Mouse (Mus musculus) ovary, postnatal 10 days (tissue): ENCODE results near the gene Ninj2.
"Not testable (repeated sequence)": the region's sequence is repeated elsewhere in the genome, so short reads cannot be mapped to it uniquely, and the experiment has no call there.

Experiments
- DNase-seq: peaks from one replicate; pipeline ENCODE4 v3.0.0; 2022; ENCODE audit warnings: low spot score

Ninj2 gene

DNA sequence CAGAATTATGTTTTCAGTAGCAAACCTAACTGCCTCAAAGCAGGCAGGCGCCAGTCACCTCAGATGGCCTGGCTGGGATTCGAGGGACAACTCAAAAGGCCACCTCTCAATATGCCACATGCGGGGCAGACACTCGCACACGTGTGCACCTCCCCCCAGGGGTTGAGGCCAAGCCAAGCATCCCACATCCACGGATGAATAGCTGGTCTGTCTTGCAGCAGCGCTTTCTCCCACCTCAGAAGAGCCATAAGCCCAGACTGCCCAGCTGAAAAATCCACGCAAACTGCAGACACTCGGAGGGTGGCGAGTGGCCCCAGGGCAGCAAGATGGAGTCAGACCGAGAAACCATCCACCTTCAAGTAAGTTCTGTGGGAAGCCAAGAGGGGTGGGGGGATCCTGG, at the start of gene Ninj2:
Gene Ninj2 (plus strand): TSS at position 251 of the 400 bp plus-strand sequence.
- DNase-seq = no peak

DNA sequence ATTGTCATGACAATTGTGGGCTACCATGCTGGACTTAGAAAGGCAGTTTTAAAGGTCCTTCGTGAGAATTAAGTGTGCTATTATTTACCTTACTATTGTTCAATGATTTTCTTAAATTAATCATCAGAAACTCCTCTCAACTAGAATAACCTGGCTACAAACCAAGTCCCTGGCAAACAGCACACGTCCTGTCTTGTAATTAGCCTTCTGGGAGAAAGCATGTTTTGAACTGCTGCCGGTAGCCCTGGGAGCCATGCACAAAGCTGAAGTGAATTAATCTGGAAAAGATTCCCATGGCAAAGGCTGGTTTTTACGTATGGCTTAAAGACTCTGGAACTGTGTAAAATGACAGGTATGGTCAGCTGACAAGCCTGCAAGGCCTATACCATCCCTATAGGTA, 47.7 kb upstream of the Ninj2 start:
- no peak for DNase-seq

DNA sequence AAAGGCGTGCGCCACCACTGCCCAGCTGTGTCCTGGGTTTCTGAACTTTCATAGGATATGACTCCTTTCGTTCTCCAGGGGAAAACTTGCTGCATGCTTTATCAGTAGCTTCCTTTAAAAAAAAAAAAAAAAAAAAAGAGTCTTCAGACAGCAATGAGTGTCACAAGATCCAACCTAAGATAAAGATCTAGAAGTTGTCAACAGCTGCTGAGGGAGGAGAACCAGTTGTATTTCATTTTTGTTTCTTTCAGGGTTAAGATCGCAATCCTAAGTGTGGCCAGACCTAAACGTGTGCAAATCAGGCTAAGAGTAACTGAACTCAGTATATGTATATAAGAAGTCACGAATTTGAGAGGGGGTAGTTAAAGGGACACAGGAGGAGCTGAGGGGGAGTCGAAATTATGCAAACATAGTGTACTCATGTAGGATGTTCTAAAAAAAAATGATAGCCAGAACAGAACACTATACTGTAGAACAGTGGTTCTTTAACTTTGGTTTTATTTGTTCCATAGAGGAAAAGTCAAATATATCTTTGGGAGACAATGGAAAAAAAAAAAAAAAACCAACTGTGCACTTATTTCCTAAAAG, 45.4 kb upstream of the Ninj2 start:
- no peak for DNase-seq

DNA sequence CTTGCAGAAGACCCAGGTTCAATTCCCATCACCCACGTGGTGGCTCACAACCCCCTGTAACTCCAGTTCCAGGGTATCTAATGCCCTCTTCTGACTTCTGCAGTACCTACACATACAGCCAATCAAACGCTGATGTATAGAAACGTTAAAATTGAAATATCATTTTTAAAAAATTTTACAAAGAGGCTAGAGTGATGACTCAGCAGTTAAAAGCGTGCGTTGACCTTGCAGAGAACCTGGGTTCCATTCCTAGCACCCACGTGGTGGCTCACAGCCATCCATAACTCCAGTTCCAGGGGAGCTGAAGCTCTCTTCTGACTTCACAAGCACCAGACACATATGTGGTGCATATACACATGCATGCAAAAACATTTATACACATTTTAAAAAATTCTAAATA, 38.7 kb upstream of the Ninj2 start:
- no peak for DNase-seq

DNA sequence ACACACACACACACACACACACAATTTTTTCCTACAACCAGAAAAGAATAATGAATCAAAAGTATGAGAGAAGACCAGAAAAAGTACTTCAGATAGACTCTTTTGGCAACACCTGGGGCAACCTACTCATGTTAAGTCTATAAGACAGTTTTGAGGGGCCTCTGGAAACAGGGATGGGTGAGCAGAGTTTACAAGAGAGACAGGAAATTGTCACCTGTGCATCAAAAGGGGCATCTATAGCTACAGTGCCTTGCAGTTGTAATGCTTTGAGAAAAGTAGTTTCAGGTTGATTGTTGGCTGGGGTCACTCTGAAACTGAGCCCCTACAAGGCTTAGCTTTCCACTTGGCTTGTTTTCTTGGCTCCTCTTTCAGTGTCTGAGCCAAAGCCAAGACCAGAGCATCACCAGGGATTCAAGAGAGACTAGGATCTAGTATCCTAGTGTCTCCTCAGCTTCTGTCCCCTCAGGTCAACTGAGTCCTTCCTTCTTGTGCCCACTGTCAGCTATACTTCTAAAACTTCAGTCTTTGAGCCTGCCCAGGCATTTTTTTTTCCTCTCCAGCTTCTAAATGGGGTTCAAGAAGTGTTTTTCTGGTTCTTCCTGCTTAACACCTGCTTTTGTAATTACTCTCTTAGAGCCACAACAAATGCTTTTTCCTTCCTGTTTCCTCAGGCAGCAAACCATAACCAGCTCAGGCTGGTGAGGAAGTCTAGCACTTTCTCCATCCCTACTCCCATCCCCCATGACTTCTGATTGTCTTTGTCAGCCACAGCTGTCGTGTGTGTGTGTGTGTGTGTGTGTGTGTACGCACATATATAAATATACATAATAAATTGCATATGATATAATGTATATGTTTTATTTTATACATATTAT, 37.2 kb upstream of the Ninj2 start:
- DNase-seq = no peak

DNA sequence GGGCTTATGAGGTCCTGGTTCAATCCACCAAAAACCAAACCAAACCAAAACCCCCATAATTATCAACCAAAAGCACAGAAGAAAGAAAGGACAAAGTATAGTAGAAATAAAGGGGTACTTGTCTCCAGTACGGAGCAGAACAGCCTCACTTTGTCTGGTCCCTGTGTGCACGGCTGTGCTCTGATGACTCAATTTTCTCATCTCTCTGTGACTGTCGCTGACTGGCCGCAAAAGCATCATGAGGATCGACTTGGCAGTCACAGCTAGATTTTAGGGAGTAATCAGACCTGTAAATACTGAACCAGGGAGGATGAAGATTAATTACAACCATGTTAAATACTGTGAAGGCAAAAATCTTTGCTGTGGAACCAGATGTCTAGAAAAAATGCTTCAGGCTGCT, 30.2 kb upstream of the Ninj2 start:
- no peak for DNase-seq

DNA sequence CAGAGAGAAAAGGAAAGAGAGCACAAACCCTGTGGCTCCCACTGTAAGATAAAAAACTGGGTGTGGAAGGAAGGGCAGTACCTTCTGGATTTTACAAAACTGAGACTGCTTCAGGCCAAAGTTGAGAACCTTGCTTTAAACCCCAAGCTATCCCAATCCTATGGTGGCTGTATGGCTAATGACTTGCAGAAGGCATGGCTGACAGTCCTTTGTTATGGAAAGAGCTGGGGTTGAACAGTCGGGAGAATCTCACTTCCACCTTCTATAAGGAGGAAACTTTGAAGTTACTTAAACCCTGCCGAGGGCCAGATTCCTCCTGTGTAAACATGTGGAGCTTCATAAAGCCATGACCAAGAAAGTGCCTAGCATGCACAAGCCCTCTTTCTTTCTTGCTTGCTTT, 28.5 kb upstream of the Ninj2 start:
- no peak for DNase-seq

DNA sequence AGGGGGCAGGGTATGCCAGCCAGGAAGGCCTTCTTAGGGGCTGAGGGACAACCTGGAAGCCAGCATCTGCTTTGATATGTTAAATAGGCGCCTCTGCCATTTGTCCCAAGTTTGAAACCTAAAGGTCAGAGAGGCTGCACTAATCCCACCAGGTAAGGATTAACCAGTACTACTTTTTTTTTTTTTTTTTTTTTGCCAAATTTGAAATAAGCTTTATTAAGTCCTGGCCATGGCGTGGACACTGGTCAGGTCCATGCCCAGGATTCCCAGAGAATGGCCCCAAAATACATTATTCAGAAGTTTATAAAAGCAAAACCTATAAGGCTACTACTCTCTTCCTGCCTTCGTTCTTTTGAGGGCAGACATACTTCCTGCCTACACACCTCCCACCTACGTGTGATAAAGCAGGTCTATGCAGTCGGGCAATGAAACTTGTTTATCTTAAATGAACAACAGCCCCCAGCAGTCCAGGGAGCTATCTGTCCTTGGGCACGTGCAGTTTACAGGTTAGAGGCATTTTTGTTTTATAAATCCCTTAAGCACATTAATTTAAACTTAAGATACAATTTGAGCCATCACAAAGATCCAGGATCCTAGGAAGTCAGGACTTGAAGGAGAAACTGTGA, 27.5 kb upstream of the Ninj2 start:
- DNase-seq = no peak

DNA sequence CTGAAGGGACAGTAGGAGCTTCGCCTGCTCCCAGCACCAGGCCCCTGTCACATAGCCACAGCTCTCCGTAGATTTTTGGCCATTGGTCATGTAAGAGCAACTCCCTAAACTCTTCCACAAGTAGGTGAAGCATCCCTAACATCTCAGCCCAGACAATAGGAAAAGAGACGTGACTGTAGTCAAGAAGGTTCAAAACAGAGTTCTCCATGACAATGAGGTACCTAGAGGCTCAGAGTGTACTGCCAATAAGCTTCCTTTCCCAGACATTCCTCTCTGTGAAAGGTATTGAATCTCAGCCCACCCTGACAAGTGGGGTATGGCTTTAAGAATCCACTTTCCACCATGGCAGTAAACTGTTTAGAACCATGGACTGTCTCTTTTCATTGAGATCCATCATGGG, 23.6 kb upstream of the Ninj2 start:
- no peak for DNase-seq

DNA sequence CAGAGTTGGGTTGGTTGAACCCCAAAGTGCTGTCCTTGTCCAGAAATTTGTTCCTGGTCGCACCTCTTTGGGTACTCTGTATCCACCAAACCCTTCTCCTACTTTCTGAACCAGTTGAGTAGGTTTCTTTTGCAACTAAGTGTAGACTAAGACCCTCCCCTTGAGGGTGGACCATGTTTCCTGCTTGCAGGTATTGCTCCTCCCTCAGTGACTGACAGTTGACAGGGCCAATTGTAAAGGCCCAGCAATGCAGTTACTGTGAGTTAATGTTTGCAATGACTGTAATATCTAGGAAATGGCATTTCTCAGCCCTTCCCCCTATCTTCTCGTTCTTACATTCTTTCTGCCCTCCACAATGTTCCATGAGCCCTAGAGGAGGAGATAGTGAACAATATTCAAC, 20.5 kb upstream of the Ninj2 start:
- DNase-seq = no peak

DNA sequence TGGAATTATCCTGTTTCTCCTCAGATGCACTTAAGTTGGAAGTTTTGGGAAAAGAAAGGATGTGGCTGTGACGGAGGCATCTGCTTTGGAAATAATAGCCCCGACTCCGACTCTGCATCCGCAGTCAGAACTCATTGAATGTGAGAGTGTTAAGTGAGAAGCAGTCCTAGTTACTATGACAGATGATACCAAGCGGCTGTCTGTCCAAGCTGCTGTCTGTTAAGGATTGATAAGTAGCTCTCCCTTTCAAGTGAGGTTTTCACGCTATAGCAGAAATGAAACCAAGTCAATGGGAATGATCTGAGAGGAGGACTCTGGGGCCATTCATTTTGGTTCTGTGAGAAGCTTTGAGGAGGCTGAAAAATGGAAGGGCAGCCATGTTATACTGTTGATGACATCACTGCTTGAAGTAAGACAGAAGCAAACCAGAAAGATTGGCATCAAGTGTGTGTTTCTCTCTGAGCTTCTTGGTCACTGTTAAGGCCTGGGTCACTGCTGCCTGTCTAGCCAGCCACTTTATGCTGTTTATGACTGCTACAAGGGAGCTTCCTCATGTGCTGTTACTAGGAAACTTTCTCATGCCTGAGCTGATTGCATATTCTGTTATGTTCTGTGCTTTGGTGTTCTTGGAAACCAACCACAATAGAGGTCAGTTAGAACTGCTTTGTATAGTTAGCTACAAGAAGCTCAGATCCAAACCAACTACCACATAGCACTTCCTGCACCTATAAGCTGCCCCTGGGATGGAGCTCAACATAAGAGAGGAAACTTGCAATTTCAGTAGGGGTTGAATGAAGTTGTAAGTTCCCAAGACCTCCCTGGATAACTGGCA, 16.3 kb upstream of the Ninj2 start:
- no peak for DNase-seq

DNA sequence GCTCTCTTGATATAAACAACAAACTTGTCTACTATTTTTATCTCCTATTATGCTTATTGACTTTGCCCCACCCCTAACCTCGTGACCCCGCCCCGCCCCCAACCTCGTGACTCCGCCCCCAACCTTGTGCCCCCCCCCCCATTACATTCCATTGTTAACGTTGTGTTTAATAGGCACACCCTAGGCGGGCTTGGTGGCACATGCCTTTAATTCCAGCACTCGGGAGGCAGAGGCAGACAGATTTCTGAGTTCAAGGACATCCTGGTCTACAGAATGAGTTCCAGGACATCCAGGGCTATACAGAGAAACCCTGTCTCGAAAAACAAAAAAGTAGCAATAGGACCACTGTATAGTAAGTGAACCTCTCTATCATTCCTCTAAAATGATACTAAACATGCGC, 13.6 kb upstream of the Ninj2 start:
- no peak for DNase-seq

DNA sequence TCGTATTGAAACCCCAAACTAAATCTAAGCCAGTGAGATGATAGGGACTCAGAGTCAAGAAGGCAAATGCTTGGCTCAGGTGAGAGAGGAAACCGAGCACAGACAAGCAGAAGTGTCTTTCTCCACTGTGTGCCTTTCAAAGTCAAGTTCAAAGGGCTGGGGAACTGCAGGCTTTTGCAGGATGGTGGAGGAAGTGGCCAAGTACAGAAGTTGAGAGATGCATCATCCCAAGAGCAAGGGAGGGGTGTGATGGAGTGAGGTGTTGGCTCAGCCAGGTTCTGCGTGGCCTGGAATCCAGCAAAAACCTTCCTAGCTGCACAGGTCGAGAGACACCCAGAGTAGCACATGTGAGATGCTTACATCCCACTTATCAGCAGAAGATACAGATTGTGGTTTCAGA, 11.6 kb upstream of the Ninj2 start:
- no peak for DNase-seq

DNA sequence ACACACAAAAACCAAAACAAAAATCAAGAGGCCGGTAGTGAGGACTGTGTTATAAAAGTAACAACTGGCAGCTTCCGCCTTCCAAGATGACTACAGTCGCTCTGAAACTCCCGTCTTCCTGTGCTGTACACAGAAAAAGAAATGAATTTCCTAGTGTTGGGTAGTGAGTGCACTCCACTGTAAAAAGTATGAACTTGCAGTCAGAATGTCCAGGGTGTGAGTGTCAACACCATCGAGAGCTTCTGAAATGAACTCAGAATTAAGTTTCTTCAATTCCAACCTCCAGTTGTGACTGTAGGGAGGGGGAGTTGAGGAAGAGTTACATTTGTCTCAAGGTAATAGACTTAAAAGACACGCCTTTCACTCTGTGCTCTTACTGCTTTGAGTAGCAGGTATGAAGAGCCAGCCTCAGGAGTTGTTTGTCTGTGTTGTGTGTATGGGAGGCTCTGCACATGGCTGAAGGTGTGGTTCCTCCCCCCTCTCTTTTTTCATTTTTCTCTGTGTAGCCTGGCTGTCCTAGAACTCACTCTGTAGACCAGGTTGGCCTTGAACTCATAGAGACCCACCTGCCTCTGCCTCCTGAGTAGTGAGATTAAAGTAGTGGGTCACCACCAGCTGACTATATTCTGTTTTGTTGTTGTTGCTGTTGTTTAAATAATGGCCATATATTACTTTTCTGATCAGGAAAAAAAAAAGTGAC, 10.7 kb upstream of the Ninj2 start:
- no peak for DNase-seq

DNA sequence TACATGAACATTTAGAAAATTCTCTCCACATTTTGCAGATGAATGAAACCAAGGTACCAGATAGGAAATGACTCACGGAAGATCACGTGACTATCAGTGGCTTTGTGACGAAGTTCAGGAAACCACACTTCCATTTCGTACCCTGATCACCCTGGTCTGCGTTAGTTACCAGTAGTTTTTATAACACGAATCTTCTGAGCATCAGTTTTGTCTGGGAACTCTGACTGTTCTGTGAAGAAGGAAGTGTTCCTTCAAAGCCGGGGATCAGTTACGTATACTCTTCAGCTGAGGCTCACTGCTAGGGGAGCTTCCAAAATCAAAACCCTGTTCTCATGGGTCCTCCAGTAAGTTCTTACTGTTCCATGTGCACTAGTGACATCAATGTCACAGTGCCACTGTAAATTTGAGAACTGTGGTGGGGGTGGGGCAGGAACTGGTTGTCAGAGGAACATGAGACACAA, 10.2 kb upstream of the Ninj2 start:
- no peak for DNase-seq

DNA sequence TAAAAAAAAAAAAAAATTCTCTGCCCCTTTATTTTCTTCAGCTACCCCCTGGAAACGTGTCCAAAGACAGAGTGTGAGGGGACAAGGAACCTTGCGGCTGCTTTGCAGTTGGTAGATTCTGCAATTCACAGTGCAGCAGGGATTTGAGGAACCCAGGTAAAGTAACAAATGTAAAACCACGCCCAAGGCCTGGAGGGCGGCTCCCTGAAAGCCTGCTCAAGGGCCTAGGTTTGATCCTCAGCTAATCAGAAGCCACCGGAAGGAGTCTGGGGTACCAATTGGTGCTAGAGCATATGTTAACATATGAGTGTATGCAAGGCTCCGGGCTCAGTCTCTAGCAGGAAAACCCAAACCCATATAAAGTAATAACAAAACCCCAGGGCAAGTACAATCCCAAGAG, 9.7 kb upstream of the Ninj2 start:
- no peak for DNase-seq

DNA sequence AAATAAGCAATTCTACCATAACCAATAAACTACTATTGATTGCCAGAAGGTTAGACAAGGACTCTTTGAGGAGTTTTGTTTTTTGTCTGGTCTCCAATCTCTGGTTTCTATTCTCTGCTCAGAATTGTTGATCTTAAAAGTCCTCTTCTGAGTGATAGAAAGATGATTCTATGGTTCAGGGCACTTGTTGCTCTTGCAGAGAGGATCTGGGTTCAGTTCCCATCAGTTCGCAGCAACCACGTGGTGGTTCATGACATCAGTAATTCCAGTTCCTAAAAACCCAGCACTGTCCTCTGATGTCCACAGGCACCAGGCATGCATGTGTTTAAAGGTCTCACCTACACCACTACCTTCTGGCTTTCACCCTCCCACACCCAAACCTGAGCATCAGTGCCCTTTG, 8.2 kb upstream of the Ninj2 start:
- DNase-seq = no peak

DNA sequence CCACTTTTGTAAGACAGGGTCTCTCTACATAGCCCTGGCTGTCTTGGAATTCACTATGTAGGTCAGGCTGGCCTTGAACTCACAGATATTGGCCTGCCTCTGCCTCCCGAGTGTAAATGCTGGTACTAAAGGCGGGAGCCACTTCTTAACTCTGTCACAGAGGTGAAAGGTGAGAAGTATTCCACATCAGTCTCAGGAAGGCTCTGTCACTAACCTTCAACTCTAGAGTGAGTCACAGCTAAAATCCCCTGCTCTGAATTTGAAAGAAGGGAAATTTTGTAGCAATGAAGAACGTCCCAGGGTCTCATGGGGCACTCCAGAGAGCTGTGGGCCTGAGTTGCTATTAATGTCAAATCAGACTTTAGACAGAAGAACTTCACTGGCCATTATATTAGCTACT, 7.3 kb upstream of the Ninj2 start:
- no peak for DNase-seq

DNA sequence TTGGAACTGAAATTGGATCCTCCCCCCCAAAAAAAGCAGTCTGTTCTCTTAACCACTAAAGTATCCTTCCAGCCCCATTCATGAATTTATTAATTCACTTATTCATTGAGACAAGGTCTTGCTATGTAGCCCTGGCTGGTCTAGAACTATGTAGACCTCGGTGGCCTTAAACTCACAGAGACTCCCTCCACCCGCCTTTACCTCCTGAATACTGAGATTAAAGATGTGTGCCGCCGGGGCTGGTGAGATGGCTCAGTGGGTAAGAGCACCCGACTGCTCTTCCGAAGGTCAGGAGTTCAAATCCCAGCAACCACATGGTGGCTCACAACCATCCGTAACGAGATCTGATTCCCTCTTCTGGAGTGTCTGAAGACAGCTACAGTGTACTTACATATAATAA, 6.1 kb upstream of the Ninj2 start:
- not testable (repeated sequence) for DNase-seq

DNA sequence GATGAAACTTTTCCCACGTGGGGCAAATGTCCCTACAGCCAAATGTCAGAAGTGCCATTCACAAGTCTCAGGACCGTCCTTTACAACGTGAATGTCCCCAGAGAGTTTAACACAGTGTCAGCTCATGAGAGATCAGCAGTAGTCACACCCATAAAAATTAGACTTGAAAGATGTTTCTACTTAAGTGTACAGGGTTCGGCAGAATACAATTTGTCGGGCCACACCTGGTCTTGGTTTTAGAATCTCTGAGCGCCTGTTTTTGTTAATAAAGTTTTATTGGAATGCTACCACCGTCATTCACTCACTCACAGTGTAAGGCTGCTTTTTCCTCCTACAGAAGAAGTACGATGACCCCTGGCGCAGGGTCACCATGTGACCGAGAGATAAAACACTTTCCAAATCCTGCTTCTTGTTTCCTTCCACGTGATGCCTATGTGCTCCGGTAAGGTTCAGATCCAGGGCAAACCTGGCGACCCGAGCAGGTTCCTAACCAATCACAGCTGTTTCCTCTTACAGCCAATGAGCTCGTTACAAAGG, 2.4 kb upstream of the Ninj2 start:
- no peak for DNase-seq

DNA sequence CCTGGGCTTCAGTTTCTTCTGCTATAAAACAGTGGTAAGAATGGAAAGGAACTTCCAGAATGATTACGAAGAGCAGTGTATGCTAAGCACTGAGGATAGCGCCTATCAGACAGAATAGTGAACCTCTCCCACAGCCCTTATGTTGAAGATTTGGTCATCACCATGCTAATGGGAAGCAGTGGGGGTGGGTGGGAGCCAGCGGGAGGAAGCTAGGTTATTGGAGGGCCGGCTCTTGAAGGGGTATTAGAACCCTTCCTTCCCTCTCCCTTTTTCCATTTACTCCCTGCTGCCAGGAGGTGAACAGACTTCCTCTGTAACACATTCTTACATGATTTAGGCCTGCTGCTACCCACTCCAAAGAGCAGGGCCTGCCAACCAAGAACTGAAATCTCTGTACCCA, 1.2 kb upstream of the Ninj2 start:
- DNase-seq = no peak
